ENCODE assay signal across 33 mouse cellular contexts in genomic region chr5:91504320-91504922, GRCm38 (mm10).
"Had no signal": no experiment of that assay in that cellular context is flagged by ENCODE, and none has a peak within 500 bp of the region (broad histone marks: within the 10 kb centered on the region; RNA-seq: fewer than 3 reads in every experiment).

No protein-coding gene starts in this region.

- ATAC-seq: hindbrain, embryonic 16.5 days; hindbrain, postnatal 0 days; intestine, embryonic 15.5 days; intestine, embryonic 16.5 days; intestine, postnatal 0 days had no signal

- H3K36me3 ChIP-seq: heart, embryonic 12.5 days; heart, embryonic 13.5 days; heart, embryonic 15.5 days; hindbrain, embryonic 10.5 days; hindbrain, embryonic 12.5 days; hindbrain, embryonic 13.5 days; hindbrain, embryonic 15.5 days; intestine, embryonic 15.5 days; kidney, embryonic 15.5 days had no signal

- H3K9me3 ChIP-seq: heart, embryonic 13.5 days; heart, embryonic 15.5 days; hindbrain, embryonic 12.5 days; hindbrain, embryonic 15.5 days; intestine, embryonic 15.5 days; kidney, embryonic 15.5 days had no signal

- H3K4me2 ChIP-seq: heart, embryonic 12.5 days; heart, embryonic 13.5 days; heart, embryonic 15.5 days; hindbrain, embryonic 12.5 days; hindbrain, embryonic 13.5 days; hindbrain, embryonic 14.5 days; hindbrain, embryonic 15.5 days; intestine, embryonic 15.5 days; kidney, embryonic 15.5 days had no signal

- H3K4me3 ChIP-seq: heart, embryonic 12.5 days; heart, embryonic 13.5 days; heart, embryonic 15.5 days; hindbrain, embryonic 10.5 days; hindbrain, embryonic 12.5 days; hindbrain, embryonic 13.5 days; hindbrain, embryonic 15.5 days; intestine, embryonic 15.5 days; kidney, embryonic 15.5 days; layer of hippocampus, adult 2 months; left cerebral cortex, adult 2 months had no signal

- H3K9ac ChIP-seq: heart, embryonic 12.5 days; heart, embryonic 13.5 days; heart, embryonic 15.5 days; hindbrain, embryonic 12.5 days; hindbrain, embryonic 13.5 days; hindbrain, embryonic 14.5 days; hindbrain, embryonic 15.5 days; intestine, embryonic 15.5 days; kidney, embryonic 15.5 days had no signal

- DNase-seq: heart, postnatal 10 days; heart, postnatal 14 days; heart, postnatal 36 days; heart, postnatal 4 days; kidney, adult 11 months; kidney, adult 18-20 months; kidney, adult 2 months; kidney, adult 8-10 months; kidney, adult 9 months; kidney, postnatal 10 days; kidney, postnatal 14 days; kidney, postnatal 25 days; kidney, postnatal 36 days; kidney, postnatal 4 days; layer of hippocampus, adult 9-11 months; layer of hippocampus, postnatal 36 days had no signal

- H3K27me3 ChIP-seq: heart, embryonic 12.5 days; heart, embryonic 13.5 days; heart, embryonic 15.5 days; hindbrain, embryonic 12.5 days; hindbrain, embryonic 13.5 days; hindbrain, embryonic 15.5 days; intestine, embryonic 15.5 days; kidney, embryonic 15.5 days had no signal

- H3K27ac ChIP-seq: heart, embryonic 13.5 days; heart, embryonic 15.5 days; hindbrain, embryonic 10.5 days; hindbrain, embryonic 12.5 days; hindbrain, embryonic 13.5 days; hindbrain, embryonic 14.5 days; hindbrain, embryonic 15.5 days; hindbrain, postnatal 0 days; intestine, embryonic 15.5 days; kidney, embryonic 15.5 days; kidney, postnatal 0 days; layer of hippocampus, adult 2 months; left cerebral cortex, adult 2 months had no signal

- H3K4me1 ChIP-seq: heart, embryonic 15.5 days; hindbrain, embryonic 10.5 days; hindbrain, embryonic 12.5 days; hindbrain, embryonic 13.5 days; hindbrain, embryonic 15.5 days; intestine, embryonic 15.5 days; kidney, embryonic 15.5 days had no signal
